Mouse (Mus musculus) forelimb bud, embryonic 11.5 days (tissue): ENCODE results near the gene Mrpl48.
A peak's percentile ranks its signal among the peaks of the same experiment; 100 is the strongest.

ENCODE experiments used
- DNase-seq: peaks from one replicate; pipeline ENCODE4 v3.0.0-alpha.2; 2012; ENCODE audit warnings: low read depth, low spot score

Mrpl48 gene

GRCm38 (mm10) chr7:100535831-100536230, 72.3 kb downstream of the Mrpl48 start:
- no peak for DNase-seq

GRCm38 (mm10) chr7:100534216-100534615, 73.9 kb downstream of the Mrpl48 start:
- DNase-seq = no peak

- no peak for DNase-seq
Measured at GRCm38 (mm10) chr7:100533503-100533902, 74.6 kb downstream of the Mrpl48 start.

- no peak for DNase-seq
Measured at GRCm38 (mm10) chr7:100530766-100531165, 77.3 kb downstream of the Mrpl48 start.

- DNase-seq = no peak
Measured at GRCm38 (mm10) chr7:100524669-100525068, 83.4 kb downstream of the Mrpl48 start.

GRCm38 (mm10) chr7:100522222-100522621, 85.9 kb downstream of the Mrpl48 start:
- DNase-seq = no peak

GRCm38 (mm10) chr7:100520663-100521285, 87.3 kb downstream of the Mrpl48 start:
- DNase-seq = peak; percentile 80

GRCm38 (mm10) chr7:100520204-100520603, 87.9 kb downstream of the Mrpl48 start:
- no peak for DNase-seq

- DNase-seq = no peak
Measured at GRCm38 (mm10) chr7:100514573-100514972, 93.5 kb downstream of the Mrpl48 start, which contains the start of gene Dnajb13. Gene Dnajb13 (minus strand): TSS chr7:100514960.

GRCm38 (mm10) chr7:100511602-100512001, 96.5 kb downstream of the Mrpl48 start:
- no peak for DNase-seq

- no peak for DNase-seq
Measured at GRCm38 (mm10) chr7:100508670-100509069, 99.4 kb downstream of the Mrpl48 start.

GRCm38 (mm10) chr7:100506494-100506893, 101.6 kb downstream of the Mrpl48 start:
- DNase-seq = no peak

- DNase-seq = no peak
Measured at GRCm38 (mm10) chr7:100504740-100505487, 103.2 kb downstream of the Mrpl48 start.

- DNase-seq = no peak
Measured at GRCm38 (mm10) chr7:100503076-100503475, 105.0 kb downstream of the Mrpl48 start.

- DNase-seq = no peak
Measured at GRCm38 (mm10) chr7:100502374-100502922, 105.7 kb downstream of the Mrpl48 start.

GRCm38 (mm10) chr7:100501844-100502373, 106.2 kb downstream of the Mrpl48 start:
- no peak for DNase-seq

- DNase-seq = no peak
Measured at GRCm38 (mm10) chr7:100501027-100501843, 106.9 kb downstream of the Mrpl48 start.

GRCm38 (mm10) chr7:100500276-100500977, 107.7 kb downstream of the Mrpl48 start:
- DNase-seq = no peak

- no peak for DNase-seq
Measured at GRCm38 (mm10) chr7:100499465-100499864, 108.6 kb downstream of the Mrpl48 start.

GRCm38 (mm10) chr7:100497982-100498381, 110.1 kb downstream of the Mrpl48 start:
- DNase-seq = no peak

- DNase-seq = no peak
Measured at GRCm38 (mm10) chr7:100497402-100497801, 110.7 kb downstream of the Mrpl48 start.
